Mouse (Mus musculus): ENCODE data around the gene Anks1b. TPM values are rescaled to one million over a fixed set of nuclear protein-coding genes. Genes with fewer than 3 reads are reported as not detected.
"Not testable (repeated sequence)": the region's sequence is repeated elsewhere in the genome, so short reads cannot be mapped to it uniquely, and the experiment has no call there.

Anks1b gene
- total RNA-seq, 2 experiments from 2014 or later: 0.20 TPM; not detected in 1

DNA sequence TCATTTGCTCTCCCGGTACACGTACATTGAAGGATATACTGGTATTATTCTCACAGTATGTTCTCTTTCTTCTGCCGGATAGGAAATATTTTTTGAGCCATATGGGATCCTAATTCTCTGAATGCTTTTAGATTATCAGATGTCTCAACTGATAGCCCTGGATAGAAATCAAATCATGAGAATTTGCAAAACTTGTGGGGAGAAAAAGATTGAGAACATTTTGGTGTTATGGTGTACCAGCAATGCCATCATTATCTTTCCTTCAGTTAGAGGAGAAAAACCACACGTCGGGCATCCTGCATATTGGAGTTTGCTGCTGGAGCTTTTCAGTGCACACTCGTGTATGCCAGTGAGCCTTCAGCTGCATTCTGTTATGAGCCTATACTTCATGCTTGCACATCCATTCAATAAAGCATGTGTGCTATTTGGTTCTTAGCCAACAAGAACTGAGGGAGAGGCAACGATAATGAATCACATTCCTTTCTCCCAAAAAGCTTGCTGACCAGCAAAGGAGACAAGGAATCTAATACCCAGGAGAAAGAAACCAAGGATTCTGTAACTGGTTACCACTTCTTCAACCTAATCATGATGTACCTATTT lies 756.9 kb downstream of the Anks1b start:
- intact Hi-C loops (cut with DNase I): no loop called here
- DNase-seq: no peak

GRCm38 (mm10) chr10:90630794-90631193 lies 757.5 kb downstream of the Anks1b start:
- intact Hi-C loops (cut with DNase I); DNase-seq: not testable (repeated sequence)

DNA sequence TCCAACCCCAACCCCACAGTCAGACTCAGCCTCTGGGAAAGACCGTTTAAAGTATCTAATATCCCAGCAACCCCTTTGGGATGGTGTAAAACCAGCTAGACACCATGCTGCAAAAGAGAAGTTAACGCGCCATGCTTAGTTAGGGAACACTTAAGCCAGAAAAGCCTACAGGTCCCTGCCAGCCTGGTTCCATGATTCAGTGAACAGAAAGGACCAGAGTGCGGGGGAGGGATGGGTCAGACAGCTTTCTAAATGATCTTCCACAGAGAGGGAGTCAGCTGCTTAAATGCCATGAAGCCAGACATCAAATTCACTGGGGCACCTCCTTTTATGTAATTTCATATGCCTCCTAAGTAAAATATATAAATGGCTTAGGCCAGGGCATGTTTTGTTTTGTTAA lies 764.0 kb downstream of the Anks1b start:
- intact Hi-C loops (cut with DNase I): no loop called here
- no peak for DNase-seq

GRCm38 (mm10) chr10:90649681-90650080 lies 776.4 kb downstream of the Anks1b start:
- intact Hi-C loops (cut with DNase I): no loop called here
- DNase-seq: no peak

GRCm38 (mm10) chr10:90657416-90658120 lies 784.3 kb downstream of the Anks1b start:
- intact Hi-C loops (cut with DNase I): no loop called here

DNA sequence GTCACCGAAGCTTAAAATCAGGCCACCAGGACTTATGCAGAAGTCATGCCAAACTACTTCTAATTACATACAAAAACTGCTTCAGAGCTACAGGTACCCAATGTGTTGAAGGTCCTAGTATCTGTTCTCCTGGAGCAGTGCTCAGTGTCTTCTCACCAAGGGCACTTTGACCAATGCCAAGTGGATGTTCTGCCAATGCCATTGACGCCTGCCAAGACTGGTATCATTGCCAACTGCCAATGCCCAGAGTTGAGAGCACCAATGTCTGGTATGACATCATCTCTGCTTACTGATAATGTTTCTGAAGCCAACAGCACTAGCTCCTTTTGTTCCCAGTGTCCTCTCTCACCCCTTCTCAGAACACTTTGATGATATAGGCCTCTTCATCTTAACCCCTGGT lies 793.4 kb downstream of the Anks1b start:
- peak; percentile 55 for DNase-seq
- intact Hi-C loops (cut with DNase I): no loop called here

More at GRCm38 (mm10) chr10:90657416-90658120, 784.3 kb downstream of the Anks1b start:
- DNase-seq: peak in 1 of 2 experiments; percentile 23

- intact Hi-C loops (cut with DNase I): no loop called here
- DNase-seq: no peak
Measured at GRCm38 (mm10) chr10:90670291-90670690, 797.0 kb downstream of the Anks1b start.

DNA sequence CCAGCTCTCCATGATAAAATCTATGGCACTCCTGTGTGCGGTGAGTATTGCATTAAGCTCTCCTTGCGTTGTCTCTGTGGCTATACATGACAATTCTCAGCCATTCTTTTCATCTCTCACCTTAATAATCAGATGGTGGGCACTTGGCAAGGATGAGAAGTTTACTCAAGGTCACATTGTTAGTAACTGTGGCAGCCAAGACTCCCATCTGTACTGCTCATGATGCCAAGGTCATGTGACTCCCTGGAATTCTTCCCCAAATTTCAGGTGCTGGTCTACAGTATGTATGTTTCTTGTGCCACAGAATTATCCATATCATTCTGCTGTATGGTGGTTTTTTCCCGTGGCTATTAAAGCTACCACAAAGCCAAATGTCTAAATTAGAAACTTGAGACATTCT lies 798.8 kb downstream of the Anks1b start:
- no peak for DNase-seq
- intact Hi-C loops (cut with DNase I): no loop called here

DNA sequence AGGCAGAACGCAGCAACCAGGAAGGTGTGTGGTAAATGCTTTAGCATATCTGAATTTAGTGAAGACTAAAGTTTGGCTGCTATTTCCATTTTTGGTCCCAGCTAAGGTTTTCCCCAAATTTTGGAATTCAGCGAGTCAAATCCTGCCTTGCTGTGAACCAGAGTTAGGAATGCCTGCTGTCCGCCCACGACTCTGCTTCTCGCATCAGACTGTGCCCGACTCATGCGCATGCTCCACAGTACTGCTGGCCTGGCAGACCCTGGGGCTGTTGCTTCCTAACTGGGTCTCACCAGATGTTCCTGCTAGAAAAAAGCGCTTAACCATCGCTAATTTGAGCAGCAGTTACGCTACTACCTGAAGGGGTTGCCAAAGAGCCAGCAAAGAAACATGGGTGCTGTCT lies 801.1 kb downstream of the Anks1b start:
- no peak for DNase-seq
- intact Hi-C loops (cut with DNase I): no loop called here

GRCm38 (mm10) chr10:90677421-90677820 lies 804.1 kb downstream of the Anks1b start:
- intact Hi-C loops (cut with DNase I): no loop called here
- DNase-seq: no peak

DNA sequence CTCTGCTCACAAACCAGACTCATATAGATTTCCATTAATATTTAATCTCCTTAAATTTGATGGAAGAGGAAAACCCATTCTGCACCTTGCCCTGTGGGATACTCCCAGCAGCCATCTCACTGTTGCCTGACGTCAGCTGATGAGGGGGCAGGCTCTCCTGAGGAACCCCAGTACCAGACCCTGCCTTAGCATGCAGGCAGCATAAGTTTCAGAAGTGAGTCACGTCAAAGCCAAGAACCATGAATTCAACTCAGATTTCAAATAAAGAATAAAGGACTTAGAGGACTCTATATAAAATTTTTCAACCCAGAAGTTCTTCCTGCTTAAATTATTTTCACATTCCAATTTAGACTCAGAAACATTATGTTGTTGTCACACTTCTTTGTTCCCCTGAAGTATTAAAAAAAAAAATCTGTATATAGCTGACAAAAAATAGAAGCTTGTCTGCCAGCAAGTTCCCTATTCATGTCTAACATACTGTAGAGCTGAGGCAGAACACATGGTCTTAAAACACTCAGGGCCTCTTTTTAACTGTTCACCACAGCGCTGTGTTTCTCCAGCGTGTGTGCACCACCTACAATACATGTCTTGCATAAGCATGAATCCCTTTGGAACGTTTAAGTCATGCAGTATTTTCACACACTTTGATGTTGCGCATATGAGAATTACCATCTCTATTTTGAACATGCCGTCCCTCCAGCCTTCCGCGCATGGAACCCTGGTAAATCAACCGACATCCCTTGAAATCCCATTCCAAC lies 806.6 kb downstream of the Anks1b start:
- intact Hi-C loops (cut with DNase I): no loop called here
- DNase-seq: no peak

DNA sequence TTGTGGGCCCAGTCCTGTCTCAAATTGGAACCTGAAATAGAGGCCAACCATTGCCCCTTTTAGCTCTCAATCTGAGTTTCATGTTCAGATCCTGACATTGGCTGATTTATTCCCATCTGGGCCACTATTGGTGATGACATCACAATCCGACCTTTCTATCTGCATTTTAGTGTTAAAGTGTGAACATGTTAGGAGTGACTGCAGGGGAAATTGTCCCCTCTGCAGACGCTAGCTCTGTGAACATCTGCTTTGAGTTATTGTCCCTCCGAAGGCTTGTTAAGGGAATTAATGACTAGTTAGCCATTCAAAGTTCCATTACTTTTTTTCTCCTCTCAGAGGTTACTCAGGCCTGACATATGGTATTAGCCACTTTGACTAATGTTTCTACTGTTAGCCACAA lies 810.5 kb downstream of the Anks1b start:
- no peak for DNase-seq
- intact Hi-C loops (cut with DNase I): no loop called here

GRCm38 (mm10) chr10:90685367-90685766 lies 812.1 kb downstream of the Anks1b start:
- intact Hi-C loops (cut with DNase I): no loop called here

DNA sequence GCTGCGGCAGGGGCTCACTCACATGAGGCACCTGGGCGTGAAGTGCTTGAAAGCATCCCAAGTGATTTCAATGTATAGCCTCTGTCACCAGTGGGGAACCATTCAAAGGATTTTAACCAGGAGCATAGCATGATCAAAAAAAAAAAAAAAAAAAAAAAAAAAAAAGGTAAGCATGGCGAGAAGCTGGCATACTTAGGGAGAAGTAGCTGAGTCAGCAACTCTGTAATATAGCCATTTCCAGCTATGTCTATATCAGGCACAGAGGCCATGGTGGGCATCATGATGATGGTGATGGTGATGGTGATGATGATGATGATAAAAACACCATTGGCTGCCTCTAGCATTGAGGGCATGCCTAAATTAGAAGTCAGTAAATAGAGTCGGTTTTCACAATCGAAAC lies 814.8 kb downstream of the Anks1b start:
- intact Hi-C loops (cut with DNase I): no loop called here
- no peak for DNase-seq

More at GRCm38 (mm10) chr10:90685367-90685766, 812.1 kb downstream of the Anks1b start:
- no peak for DNase-seq

GRCm38 (mm10) chr10:90688696-90689252 lies 815.5 kb downstream of the Anks1b start:
- no peak for DNase-seq
- intact Hi-C loops (cut with DNase I): no loop called here

GRCm38 (mm10) chr10:90689854-90690513 lies 816.7 kb downstream of the Anks1b start:
- DNase-seq: peak; percentile 32 to 42
- intact Hi-C loops (cut with DNase I): loop anchor here (5.0 to 10.0 kb wide), 2 partner anchors 315 to 608 kb away; no protein-coding TSS in a partner anchor

DNA sequence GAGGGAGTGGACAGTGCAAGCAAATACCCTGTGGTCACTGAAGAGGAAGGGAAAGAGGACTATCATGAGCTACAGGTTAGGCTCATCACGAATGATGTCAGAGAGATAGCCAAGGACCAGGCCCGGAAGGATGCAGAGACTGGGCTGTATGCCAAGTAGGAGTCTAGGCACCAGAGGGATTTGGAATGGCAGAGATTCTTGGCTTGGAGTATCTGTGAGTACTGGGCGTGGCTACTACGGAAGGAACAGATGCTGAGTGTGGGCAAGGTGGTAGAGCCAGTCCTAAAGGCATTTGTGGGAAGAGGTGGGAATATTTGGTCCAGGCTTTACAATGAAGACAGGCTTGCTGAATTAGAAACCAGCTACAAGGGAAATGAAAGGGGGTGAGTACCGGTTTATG lies 823.4 kb downstream of the Anks1b start:
- intact Hi-C loops (cut with DNase I): loop anchor here (10.0 kb wide), 1 partner anchor 322 kb away; no protein-coding TSS in a partner anchor
- DNase-seq: no peak

- no peak for DNase-seq
- intact Hi-C loops (cut with DNase I): loop anchor here (10.0 kb wide), 1 partner anchor 323 kb away; no protein-coding TSS in a partner anchor
Measured at GRCm38 (mm10) chr10:90697413-90697812, 824.1 kb downstream of the Anks1b start.

DNA sequence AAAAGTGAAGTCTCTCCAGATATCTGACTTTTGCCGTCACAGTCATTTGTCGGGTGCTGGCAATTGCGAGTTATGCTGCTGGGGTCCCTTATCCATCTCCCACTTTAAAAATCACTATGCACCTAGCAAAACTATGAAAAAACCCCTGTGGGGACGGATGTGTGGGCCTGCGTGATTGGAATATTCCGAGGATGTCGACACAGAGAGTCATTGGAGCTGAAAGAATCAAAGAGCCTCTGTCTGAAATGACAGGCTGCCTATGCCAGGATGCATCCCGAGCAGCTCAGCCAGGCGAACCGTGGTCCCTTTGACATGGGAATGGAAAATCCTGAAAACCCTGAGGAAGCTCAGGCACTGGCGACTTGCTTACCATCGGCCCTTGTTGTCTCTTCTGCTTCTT lies 825.9 kb downstream of the Anks1b start:
- intact Hi-C loops (cut with DNase I): loop anchor here (10.0 kb wide), 1 partner anchor 324 kb away; no protein-coding TSS in a partner anchor
- DNase-seq: no peak

DNA sequence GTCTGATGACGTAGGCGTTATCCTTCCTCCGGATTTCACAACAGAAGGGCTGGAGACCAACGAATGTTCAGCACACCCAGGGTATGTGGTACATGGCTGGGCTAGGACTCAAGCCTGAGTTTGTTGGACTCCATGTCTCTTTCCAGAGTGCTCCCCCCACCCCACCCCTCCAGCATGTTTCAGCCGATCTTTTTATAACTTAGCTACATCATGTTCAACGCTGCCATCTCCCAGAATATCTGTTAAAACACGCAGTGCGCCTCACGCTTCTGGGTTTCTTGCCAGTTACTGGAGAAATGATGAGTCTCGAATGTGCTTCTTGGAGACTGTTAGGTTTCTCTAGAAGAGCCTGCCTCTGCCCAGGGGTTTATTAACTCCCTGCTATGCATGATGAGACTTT lies 831.3 kb downstream of the Anks1b start:
- intact Hi-C loops (cut with DNase I): no loop called here
- no peak for DNase-seq
